Mouse (Mus musculus) lung, postnatal 25 days (tissue): ENCODE measurements around the gene Mn1.

Source experiments
- DNase-seq: peaks from one replicate; pipeline ENCODE4 v3.0.0; 2022; ENCODE audit warnings: low spot score

Gene Mn1

DNA sequence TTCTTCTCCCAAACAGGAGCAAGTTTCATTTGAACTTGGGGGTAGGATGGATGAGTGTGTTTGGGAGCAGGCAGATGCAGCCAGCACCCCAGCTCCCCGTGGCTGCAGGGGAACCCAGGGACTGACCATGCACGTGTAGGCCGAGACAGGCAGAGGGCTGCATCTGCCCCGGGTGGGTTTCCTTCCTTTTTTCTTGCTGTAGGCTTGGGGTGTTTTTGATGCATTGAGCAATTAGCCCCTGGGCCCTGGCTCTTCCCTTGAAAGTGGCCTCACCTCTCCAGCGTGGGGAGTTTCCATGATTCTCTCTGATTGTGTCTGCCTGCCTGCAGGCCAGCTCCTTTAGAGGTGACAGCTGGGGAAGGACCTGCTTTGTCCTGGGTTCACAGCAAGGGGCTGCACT, 15.7 kb downstream of the Mn1 start:
- no peak for DNase-seq

DNA sequence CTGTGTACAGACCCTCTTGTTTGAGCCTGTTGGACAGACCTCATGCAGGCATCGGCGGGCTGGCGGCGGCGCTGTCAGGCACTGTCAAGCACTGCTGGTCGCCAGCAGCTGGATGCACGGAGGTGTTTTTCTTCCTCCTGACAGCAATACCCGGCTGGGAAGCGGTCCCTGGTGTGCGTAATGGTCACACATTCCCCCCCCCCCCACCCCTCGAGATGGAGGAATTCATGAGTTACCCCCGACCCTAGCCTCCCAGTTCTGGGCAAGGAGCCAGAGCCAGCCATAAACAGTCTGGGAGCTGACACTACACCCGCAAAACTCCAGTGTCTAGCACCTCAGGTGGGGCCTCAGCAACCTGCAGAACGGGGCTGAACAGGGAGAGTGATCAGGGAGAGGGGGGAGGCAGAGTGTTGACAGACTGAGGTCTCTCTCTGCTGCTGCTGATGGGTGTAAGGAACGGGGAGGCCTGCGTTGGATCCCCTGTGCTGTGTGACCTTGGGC, 17.2 kb downstream of the Mn1 start:
- DNase-seq: no peak

DNA sequence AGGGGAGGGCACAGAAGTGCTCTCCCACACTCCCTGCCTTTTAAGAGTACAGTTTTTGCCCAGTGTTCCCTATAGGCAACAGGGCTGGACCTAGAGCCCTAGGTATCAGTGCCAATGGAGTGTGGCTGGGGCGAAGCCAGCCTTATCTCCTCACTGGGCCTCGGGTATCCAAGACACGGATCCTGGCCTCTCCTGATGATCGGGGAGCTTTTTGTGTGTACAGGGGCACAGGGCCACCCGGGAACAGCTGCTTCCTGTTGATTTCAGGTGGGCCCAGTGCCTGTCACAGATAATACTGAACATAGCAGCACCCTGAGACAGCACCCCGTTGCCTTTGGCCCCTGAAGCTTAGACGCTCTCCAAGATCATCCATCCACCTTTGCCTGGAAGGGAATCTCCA, 19.1 kb downstream of the Mn1 start:
- no peak for DNase-seq

DNA sequence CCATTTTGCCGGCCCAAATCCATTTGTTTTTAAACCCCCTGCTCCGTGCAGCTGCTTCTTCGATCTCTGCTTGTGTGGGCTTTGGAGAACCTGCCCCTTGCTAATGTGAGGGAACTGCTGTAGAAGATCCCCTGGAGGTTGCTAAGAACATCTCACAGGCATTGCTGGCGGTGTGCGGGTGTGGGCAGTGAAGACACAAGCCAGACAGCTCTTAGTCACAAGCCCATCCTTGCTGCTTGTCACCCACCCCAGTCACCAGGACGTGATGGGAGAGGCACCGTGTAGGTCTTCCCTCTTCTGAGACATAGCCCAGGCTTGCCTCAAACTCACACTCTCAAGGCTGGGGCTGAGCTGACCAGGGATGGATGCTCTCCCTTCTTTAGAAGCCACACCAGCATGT, 20.0 kb downstream of the Mn1 start:
- DNase-seq: no peak

DNA sequence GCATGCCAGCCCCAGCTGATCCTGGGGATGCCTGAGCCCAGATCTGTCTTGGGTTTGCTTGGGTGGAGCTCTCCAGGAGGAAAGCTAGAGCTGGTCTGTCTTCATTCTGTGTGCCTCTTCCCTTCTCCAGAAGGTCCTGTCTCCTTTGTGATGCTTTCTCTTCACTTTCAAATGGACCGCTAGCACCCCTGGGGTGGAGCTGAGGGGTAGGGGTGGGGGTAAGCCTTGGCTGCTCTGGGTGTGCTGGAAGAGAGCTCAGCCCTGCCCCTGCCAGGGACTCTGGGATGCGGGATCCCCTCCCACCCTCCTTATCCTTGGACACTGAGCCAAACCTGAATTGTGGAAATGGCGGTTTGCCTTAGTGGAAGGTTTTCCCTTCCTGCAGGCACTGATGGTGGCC, 21.2 kb downstream of the Mn1 start:
- no peak for DNase-seq

DNA sequence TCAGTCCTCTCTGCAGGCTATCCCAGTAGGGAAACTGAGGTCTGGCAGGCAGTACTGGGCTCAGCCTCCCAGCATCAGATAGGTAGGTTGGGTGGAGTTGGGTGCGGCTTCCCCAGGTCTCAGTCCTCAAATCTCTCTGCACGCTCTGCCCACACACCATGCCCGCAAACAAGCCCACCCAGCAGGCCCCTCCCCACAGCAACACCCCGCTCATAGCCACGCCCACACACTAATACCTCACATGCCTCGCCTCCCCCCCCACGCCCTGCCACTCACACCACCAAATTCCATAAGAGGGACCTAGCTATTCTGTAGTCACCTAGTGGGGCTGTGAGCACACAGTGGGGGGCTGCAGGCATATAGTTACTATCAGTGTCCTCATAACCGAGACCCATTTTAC, 21.7 kb downstream of the Mn1 start:
- no peak for DNase-seq

DNA sequence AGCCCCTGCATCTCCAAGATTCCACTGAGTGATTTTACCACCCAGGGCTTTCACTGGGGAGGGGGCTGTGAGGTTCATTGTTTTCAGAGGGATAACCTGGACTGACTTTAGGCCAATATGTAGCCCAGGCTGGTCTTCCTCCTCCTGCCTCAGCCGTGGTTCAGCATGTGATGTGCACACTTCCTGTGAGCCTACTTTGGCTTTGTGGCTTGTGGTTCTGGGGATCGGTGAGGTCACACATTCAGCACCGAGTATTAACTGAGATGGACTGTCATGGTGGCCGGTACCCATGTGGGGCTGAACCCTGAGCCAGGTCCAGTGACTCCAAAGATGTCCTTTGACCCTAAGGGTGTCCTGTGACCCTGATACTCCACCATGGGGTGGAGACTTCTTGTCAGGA, 23.1 kb downstream of the Mn1 start:
- DNase-seq: no peak

DNA sequence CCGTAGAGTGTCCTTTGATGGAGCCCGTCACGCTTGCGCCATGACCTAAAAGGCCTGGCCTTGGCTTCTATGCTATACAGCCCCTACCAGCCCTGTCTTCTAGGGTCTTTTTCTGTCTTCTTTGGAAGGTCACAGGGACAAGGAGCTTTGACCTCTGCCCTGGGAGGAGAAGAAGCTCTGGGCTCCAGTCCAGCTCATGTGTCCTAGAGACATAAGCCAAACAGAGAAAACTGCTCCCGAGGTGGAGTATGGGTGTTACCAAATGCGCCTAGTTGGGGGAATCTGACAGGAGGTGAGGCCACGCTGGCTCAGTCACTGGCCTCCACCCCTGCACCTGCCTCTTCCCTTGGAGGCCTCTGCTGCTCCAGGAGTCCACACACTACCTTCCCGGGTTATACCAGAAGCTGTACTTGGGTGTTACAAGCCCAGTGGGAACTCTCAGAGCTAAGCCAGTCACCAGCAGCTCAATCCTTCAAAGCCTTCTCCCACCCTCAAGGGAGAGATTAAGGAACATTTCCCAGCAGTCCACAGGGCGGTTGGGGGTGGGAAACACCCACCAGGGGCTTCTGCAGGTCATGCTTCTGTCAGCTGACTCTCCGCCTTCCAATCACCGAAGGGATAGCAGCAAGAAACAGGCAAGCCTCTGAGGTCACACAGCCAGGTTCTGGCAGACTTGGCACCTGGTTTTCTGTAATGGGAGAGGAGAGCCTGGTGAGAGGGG, 25.1 kb downstream of the Mn1 start:
- DNase-seq: no peak

DNA sequence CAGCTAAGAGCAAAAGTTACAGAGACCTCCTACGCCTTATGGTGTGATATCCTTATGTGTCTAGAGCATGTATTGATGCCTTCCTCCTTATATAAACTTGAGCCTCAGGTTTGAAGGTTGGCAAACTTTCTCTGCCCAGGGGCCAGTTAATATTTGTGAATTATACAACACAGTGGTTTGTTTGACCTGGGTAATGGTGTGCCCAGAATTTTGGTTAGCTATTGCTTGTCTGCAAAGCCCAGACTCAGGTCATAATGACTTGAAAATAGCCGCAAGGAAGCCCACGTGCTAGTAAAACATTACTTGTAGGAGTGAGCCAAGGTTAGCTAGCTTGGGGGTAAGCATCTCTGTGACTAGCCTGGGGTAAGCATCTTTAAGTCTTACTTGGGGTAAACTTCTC, 26.5 kb downstream of the Mn1 start:
- DNase-seq: no peak

DNA sequence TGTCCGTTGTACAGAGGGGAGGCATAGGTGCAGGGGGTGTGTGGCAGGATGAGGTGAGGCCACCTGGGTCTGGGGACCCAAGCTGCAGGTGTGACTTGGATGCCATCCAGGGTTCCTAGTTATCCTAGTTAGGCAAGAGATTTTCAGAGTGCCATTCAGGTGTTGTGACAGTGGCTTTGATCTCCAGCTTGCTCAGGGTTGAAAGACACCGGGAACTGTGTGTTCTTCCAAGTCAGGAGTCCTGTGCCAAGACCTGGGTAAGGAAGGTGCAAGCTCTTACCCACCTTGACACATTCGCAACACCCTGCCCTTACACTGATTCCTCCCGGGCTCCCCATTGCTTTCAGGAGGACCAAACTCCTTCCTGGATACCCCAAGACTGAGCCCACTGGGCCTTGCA, 27.2 kb downstream of the Mn1 start:
- DNase-seq: no peak

DNA sequence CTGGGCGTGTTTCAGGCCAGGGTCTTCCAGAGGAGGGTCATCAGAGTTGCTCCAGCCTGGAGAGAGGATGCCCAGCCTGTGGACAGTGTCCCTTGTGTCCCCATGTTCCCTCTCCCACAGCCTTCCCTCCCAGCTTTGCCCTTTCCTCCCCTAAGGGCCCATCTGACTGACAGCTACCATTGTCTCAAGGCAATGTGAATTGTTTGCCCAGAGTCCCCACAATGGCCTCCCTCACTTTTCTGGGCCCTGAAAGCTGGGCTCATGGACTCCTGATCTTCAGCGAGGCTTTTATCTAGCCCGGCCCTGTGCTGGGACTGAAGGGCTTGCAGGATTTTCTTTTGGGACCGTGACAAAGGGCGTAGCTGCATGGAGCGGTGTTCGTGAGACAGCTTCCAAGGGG, 29.5 kb downstream of the Mn1 start:
- no peak for DNase-seq

DNA sequence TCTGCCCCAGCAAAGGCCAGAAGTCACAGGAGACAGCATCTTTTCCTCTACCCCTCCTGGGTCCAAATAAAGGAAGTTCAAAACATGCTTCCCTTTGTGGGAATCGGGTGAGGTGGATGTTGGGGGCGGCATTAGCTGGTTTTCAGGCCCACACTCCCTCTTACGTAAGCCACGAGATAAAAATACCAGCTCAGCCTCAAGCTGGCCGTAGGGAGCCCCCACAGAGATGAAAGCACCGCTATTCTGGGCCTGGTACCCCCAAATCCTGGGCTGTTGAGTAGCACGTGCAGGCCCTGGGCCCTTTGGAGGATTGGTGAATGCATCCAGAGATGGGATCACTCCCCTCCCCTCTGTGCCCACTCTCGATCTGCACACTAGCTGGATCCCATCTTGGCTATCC, 32.5 kb downstream of the Mn1 start:
- no peak for DNase-seq

DNA sequence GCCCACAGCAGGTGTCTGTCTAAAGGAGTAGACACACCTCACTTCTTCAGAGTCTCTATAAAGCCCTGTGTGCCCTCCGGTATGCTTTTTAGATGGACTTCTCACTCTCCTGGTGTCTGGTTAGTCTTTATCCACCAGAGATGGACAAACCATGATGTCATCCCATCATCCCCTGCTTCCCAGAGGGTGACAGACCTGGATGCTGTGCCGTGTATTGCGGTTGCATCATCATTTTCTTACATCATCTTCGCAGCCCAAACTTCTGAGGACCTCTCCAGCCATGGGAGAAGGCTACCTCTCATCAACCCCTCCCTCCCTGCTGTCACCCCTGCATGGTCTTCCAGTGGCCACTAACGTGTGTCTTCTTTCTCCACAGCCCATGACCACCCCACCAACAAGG, 37.1 kb downstream of the Mn1 start:
- no peak for DNase-seq

DNA sequence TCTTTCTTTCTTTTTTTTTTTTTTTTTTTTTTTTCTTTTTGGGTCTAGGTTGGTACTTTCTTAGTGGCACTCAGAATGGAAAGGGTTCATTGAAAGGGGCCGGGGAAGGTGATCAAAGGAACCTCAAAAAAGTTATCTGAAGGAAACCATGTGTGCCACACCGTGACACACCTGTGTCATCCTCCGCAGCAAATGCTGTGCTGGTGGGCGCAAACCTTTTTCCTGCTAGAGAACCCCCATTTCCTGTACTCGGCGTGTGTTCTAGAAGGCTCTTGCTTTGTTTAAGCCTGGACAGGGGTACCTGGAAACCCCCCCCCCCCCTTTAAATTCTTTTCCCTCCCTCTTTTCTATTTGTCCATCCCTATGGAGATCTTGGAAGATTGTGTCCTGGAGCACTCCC, 37.7 kb downstream of the Mn1 start:
- DNase-seq: no peak

DNA sequence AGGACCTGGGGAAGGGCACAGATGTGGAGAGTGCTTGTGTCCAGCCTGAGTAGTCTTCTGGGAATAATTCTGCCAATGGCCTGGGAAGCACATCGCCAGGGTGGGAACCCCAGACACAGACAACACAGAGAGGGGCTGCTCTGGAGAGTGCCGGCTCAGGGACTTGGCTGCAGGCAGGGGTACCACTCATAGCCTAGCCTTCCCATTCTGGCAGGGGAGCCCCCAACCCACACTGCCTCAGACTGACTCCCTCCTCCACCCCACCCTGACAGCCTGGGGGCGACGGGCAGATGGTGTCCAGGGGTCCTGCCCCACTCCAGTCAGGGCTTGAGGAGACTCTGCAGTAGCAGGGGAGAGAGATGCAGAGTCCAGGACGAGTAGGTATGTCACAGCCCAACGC, 41.5 kb downstream of the Mn1 start:
- DNase-seq: no peak

DNA sequence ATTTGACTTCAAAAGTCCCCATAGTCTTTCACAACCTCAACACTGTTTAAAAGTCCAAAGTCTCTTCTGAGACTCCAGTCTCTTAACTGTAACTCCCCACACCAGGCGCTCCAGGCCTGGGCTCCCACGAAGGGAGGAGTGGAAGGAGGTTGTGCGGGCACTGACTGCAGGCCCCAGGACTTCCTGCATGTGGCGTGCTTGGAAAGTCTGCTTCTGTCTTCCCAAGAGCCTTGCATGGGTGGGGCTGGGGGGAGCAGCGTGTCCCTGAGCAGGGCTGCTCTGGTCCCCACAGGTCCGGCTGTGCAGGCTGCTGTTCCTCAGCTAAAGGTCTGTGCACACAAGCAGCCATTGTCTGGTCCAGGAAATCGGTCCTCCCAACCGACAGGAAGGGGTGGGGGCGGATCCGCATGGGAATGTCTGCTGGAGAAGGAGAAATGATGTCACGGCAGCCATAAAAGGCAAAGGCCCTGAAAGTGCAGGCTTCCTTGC, 48.7 kb downstream of the Mn1 start:
- peak; percentile 75 for DNase-seq

DNA sequence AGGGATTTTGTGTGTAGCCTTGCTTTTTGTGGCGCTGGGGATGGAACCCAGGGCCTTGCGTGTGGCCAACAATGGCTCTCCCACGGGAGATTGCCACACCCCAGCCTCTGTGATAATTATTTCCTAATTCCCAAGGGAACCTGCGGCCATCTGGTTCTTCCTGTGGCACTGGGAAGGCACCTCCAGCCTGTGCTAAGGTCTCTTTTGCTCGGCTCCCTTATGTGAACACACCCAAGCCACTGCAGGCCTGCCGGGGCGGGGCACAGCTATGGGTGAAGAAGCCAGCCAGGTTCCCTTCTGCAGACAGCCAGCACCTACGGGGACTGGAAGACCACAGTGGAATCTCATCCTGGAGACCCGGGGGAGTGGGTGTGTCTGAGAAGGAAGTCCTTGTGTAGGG, 49.3 kb downstream of the Mn1 start:
- DNase-seq: no peak

DNA sequence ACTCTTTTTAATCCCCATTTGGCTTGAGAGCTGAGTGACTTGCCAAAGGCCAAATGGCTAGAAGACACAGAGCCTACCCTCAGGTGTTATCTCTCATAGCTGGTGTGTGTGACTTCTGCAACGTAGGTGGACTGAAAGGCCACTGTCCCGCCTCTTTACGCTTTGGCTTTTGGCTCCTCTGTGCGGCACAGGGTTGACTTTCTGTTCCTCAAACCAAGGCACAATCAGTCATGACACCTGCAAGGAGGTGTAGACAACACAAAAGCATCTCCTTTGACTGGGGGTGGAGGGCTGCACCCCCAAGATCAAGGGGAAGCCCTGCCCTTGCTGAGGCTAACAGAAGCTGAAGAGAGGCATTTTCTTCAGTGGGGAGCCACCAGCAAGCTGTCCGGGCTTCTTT, 50.5 kb downstream of the Mn1 start:
- no peak for DNase-seq

DNA sequence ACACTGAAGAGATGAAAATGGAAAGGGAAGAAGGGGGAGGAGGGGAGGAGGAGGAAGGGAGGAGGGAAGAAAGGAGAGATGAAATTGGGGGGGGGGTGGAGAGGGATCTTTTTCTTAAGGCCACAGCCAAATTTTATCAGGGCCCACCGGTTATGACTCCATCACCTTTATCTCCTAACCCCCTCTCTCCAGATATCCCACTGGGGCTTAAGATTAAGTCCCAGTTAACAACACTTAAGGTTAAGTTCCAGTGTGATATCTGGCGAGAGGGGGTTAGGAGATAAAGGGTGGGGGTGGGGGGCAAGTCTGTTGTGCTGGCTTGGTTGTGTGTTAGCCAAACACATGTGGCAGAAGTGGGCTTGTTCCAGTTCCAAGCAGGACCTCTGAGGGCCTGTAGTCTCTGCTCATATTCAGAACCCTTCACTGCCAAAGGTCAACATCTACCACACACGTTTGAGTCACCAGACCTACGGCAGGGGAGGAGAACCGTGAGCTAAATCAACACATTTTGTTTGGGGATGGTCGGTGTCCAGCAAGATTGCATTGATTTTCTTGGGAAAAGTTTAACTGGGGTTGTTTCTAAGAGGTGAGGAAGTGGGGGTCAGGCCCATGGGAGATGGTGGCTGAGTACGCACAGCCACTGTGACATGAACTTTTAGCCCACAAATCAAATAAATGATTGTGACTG, 52.2 kb downstream of the Mn1 start:
- DNase-seq: no peak

DNA sequence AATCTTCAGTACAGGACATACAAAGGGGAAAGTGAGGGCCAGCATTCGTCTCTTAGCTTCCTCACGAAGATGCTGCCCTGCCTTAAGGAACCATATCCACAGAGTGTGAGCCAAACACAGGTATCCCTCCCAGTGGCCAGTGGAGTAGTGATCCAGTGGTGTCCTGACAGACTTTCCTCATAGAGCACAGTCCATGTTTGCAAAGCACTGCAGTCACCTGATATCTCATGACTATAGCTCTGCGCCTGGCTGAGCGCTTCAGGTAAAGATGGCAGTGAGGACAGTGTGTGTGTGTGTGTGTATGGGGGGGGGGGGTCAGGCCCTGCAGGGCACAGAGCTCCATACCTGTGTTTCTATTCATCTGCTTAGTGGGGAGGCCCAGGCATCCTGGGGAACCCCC, 53.7 kb downstream of the Mn1 start:
- no peak for DNase-seq

DNA sequence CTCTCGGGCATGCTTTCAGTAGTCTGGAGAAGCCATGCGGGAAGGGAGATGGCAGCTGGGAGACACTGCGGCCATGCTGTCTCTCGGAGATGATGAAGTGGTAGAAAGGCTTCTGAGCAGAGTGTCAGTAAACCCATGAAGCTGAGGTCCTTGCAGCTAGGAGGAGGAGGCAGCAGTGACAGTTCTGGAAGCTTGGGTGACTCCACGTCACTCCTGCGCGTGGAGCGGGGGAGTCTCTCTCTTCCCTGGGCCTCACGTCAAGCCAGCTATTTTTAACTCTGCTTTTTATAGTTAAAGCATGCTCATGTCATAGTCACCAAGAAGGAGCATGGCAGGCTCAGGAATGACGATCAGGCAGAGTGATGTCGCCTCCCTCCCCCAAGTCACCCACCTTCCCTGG, 56.3 kb downstream of the Mn1 start:
- no peak for DNase-seq

DNA sequence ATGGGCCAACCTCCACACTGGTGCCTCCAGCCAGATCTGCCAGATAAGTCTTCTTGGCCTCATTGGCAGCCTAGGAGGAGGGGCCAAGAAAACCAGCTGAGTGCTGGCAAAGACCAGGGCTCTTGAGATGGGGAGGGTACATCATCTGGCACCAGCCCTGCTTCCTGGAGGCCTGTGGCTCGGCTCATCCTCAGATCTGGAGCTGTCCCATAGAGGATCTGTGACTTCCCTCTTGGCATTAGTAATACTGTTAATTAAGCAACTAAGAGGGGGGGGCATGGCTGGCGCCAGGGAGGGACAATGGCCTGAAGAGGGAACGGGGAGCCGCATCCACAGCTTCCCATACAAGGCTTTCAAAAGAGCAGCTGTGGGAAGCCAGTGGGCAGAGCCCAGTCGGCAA, 58.6 kb downstream of the Mn1 start:
- no peak for DNase-seq

DNA sequence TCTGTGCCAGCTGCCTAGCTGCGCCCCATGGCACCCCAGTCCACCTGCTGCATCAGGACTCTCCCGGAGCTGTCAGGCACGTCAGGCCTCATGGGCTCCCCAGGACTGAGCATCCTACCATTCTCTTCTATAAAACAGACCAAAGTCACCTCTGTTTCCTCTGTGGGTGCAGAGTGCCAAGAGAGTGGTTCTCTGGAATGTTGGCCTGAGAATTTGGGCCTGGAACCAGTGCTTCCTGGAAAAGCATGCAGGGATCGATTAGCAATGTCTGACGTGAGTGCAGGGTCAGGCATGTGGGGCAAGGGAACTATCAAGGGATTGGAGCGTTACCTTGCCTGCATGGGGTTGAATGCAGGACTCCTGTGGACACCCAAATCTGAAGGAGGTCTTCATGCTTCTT, 59.0 kb downstream of the Mn1 start:
- no peak for DNase-seq

DNA sequence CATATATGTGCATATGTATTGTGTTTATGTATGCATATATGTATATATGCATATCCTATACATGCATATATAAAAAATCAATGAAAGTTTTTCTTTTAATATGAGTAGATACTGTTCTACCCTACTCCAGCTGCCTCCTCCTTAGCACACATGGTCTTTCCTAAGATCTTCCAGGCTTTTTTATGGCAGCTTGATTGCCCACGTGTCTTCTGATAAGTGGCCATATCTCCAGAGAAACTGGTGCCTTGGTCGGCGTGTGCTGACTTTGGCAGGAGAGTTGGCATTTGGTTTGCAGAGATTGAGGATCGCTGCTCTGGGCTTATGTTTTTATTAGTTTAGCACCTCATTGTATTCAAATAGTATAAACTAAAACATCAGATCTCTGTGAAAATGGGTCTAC, 68.7 kb downstream of the Mn1 start:
- no peak for DNase-seq
